13 mouse cellular contexts compared by ENCODE assay signal in genomic region chr2:166646434-166647088, GRCm38 (mm10).
A peak's percentile ranks its signal among the peaks of the same experiment; 100 is the strongest.
DNase-seq lines count a peak whose midpoint lies in the region; ATAC-seq and TF ChIP-seq lines count a peak whose summit lies in the region.
"Had no signal": no experiment of that assay in that cellular context is flagged by ENCODE, and none has a peak within 500 bp of the region (broad histone marks: within the 10 kb centered on the region; RNA-seq: fewer than 3 reads in every experiment).

No protein-coding gene starts in this region.

- H3K4me3 ChIP-seq in forebrain, embryonic 10.5 days: no peak overlapping the region
- H3K4me3 ChIP-seq in forebrain, embryonic 12.5 days (replicated peaks): no peak overlapping the region
- H3K4me3 ChIP-seq in left cerebral cortex, adult 2 months: no peak overlapping the region
- H3K4me3 ChIP-seq in embryonic facial prominence, embryonic 10.5 days: no peak overlapping the region
- H3K4me3 ChIP-seq in limb, embryonic 14.5 days (replicated peaks; ENCODE audit: low read length): no peak overlapping the region
- H3K4me3 ChIP-seq: megakaryocyte, embryonic 14.5 days had no signal

- no peak overlapping the region for H3K9ac ChIP-seq in forebrain, embryonic 12.5 days
- H3K9ac ChIP-seq in limb, embryonic 14.5 days (ENCODE audit: low read depth, low read length, severe bottlenecking): no peak overlapping the region

- no peak for TF ChIP-seq CTCF in left cerebral cortex, adult 2 months (IDR thresholded peaks at IDR 0.05)

- peak overlapping the region; percentile 61; the same call in 1 of the 2 replicates for H3K27ac ChIP-seq in forebrain, embryonic 10.5 days
- no peak overlapping the region for H3K27ac ChIP-seq in forebrain, embryonic 12.5 days
- H3K27ac ChIP-seq in left cerebral cortex, adult 2 months: peak overlapping the region; percentile 87
- peak overlapping the region; percentile 71 for H3K27ac ChIP-seq in embryonic facial prominence, embryonic 10.5 days (replicated peaks)
- peak overlapping the region; percentile 13; the same call in 1 of the 2 replicates for H3K27ac ChIP-seq in limb, embryonic 14.5 days (replicated peaks; ENCODE audit: low read depth, low read length)

- 82% methylated on average over 12 of the region's 12 CpGs for WGBS in forebrain, embryonic 10.5 days
- WGBS in forebrain, embryonic 12.5 days: 75% methylated on average over 12 of the region's 12 CpGs
- 66% methylated on average over 12 of the region's 12 CpGs for WGBS in embryonic facial prominence, embryonic 10.5 days
- WGBS in limb, embryonic 14.5 days: 80% methylated on average over 11 of the region's 12 CpGs

- peaks cover 34% of the 10 kb centered on the region for H3K36me3 ChIP-seq in forebrain, embryonic 10.5 days (replicated peaks)
- peaks cover 8% of the 10 kb centered on the region for H3K36me3 ChIP-seq in forebrain, embryonic 12.5 days (replicated peaks)
- H3K36me3 ChIP-seq in embryonic facial prominence, embryonic 10.5 days (replicated peaks): peaks cover 38% of the 10 kb centered on the region
- peaks cover 13% of the 10 kb centered on the region for H3K36me3 ChIP-seq in limb, embryonic 14.5 days (ENCODE audit: control insufficient read depth, insufficient read depth, low read length)

- H3K4me2 ChIP-seq in forebrain, embryonic 12.5 days: no peak overlapping the region
- no peak overlapping the region for H3K4me2 ChIP-seq in limb, embryonic 14.5 days (replicated peaks; ENCODE audit: low read depth, low read length, severe bottlenecking)
- H3K4me2 ChIP-seq: liver, embryonic 11.5 days had no signal

- no peak for ATAC-seq in forebrain, embryonic 12.5 days (ENCODE audit: low FRiP score)
- ATAC-seq in limb, embryonic 14.5 days (ENCODE audit: low FRiP score, low read depth): no peak

- H3K9me3 ChIP-seq in forebrain, embryonic 10.5 days: no peaks in the 10 kb centered on the region
- H3K9me3 ChIP-seq in forebrain, embryonic 12.5 days: no peaks in the 10 kb centered on the region
- H3K9me3 ChIP-seq in embryonic facial prominence, embryonic 10.5 days: no peaks in the 10 kb centered on the region
- H3K9me3 ChIP-seq in limb, embryonic 14.5 days (ENCODE audit: control insufficient read depth, low read length): no peaks in the 10 kb centered on the region

- H3K27me3 ChIP-seq in forebrain, embryonic 10.5 days (ENCODE audit: poor library complexity, severe bottlenecking): no peaks in the 10 kb centered on the region
- no peaks in the 10 kb centered on the region for H3K27me3 ChIP-seq in forebrain, embryonic 12.5 days
- no peaks in the 10 kb centered on the region for H3K27me3 ChIP-seq in embryonic facial prominence, embryonic 10.5 days (replicated peaks; ENCODE audit: low read depth, poor library complexity, severe bottlenecking)
- no peaks in the 10 kb centered on the region for H3K27me3 ChIP-seq in limb, embryonic 14.5 days (ENCODE audit: control insufficient read depth, insufficient read depth, low read length)

- no peak for DNase-seq in forebrain, embryonic 10.5 days (ENCODE audit: extremely low spot score, low spot score)
- peak in 1 of 2 experiments; percentile 19 for DNase-seq in left cerebral cortex, adult 2 months (ENCODE audit: extremely low spot score in 1 of 2, low spot score in 2 of 2)
- DNase-seq in left cerebral cortex, postnatal 10 days (ENCODE audit: extremely low spot score in 1 of 2, low spot score in 2 of 2): no peak
- DNase-seq in embryonic facial prominence, embryonic 10.5 days (ENCODE audit: low spot score): no peak
- DNase-seq in limb, embryonic 14.5 days (ENCODE audit: low spot score): no peak
- no peak for DNase-seq in c-Kit-positive CD71-positive TER-119-positive erythroid progenitor cells, embryonic 14.5 days (ENCODE audit: low spot score)
- DNase-seq in ovary, adult 18-20 months (ENCODE audit: low spot score): no peak
- DNase-seq: B cell, adult 2 months; cerebellum, adult 11 months; kidney, adult 8-10 months had no signal

- no peak for TF ChIP-seq POLR2A in limb, embryonic 14.5 days (IDR thresholded peaks at IDR 0.05; ENCODE audit: borderline replicate concordance, extremely low read depth, insufficient read depth, insufficient read length)

- intact Hi-C loops in left cerebral cortex, adult 2 months (cut with DNase I): no loop called here
- intact Hi-C loops in left cerebral cortex, postnatal 10 days (cut with DNase I): no loop called here

- H3K4me1 ChIP-seq in forebrain, embryonic 10.5 days: peaks cover 28% of the 10 kb centered on the region
- peaks cover 21% of the 10 kb centered on the region for H3K4me1 ChIP-seq in forebrain, embryonic 12.5 days
- peaks cover 33% of the 10 kb centered on the region for H3K4me1 ChIP-seq in embryonic facial prominence, embryonic 10.5 days
- 0 out of 2 replicates have a peak, but pooled peaks cover 2% of the 10 kb centered on the region for H3K4me1 ChIP-seq in limb, embryonic 14.5 days (ENCODE audit: control insufficient read depth, insufficient read depth, low read length)
